Mouse (Mus musculus): Measurements from ENCODE around the gene Ndufa9.

The Ndufa9 gene

GRCm38 (mm10) chr6:126848712-126849704 lies at the start of gene Ndufa9:
Ndufa9 (minus strand) TSS chr6:126849136.
- peak; percentile 93 to 94 for DNase-seq

GRCm38 (mm10) chr6:126877118-126877517 lies 28.2 kb upstream of the Ndufa9 start:
- no peak for DNase-seq

- DNase-seq, result peak; percentile 8 to 10
These were observed 3.9 kb upstream of the Ndufa9 start, which contains the start of gene Akap3 for GRCm38 (mm10) chr6:126852881-126853280. Akap3 (plus strand) TSS chr6:126853098.

DNA sequence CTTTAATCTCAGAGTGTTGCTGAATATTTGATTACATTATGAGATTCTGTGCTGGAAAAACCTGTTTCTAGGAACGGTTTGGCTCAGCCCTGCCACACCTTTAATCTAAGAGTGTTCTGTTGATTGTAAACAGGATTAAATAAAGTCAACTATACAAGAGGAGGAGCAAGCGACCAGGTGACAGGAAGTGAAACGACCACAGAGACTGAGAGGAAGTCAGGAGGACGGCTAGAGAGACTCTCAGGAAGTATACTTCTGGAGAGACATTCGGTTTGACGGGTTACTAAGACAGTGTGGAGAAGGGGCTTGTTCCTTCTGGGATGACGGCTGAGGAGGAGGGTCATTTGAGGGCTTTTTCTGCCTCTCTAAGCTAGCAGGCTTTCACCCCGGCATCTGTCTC lies 12.3 kb downstream of the Ndufa9 start:
- DNase-seq, result no peak

GRCm38 (mm10) chr6:126823087-126823486 lies 25.8 kb downstream of the Ndufa9 start:
- no peak for DNase-seq

DNA sequence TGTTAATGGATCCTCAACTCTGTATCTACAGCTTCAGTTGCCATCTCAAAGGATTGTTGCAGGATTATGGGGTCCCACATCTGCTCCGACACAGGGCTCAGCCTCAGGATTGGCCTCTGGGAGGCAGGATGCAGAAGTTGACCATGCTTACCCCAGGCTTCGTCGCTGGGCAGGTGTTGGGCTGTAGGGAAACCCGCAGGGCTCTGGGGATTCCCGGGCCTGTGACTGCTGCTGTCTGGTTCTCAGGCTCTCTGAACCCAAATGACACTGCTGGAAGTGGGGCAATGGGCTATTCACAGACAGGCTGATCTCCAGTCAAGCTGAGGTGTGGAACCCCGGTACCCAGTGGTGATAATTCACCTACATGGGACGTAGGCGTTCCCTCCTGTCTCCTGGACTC lies 32.6 kb downstream of the Ndufa9 start:
- no peak for DNase-seq

DNA sequence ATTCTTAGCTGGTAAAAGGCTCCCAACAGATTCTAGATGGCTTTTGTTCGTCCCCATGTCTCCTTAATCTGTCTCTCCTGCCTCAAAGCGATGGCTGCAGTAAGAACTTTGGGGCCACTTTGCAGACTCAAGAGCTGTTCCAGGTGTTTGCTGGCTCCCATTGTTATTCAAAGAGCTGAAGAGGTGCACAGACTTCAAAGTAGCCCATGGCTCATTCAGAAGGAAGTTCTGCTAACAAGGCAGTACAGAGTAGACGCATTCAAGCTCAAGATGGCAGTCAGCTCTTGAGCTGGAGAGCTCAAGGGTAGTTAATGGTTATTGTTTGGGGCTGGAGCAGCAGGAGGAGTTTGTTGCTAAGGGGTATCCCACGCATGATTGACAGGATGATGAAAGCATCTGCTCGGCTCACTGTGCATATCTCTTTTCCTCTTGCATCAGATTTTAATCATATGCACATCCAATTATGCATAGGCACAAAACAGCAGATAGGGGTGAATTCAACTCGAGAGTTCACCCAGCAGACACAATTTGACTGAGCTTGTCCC lies 33.7 kb downstream of the Ndufa9 start:
- no peak for DNase-seq

DNA sequence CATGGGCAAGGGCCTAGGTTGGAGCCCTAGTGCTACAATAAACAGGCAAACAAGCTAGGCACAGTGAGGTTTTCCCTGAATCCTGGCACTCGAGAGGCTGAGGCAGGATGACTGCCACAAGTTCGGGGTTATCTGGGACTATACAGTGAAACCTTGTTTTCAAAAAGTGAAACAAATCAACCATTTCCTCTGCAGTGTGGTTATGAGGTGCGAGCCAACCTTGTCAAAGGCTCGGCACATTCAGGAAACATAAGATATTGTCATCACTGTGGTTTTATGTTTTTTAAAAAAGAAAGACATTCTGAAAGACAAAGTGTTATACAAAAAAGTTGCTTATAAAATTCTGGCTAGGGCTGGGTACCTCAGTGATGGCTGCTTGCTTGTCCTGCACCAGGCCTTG lies 37.5 kb downstream of the Ndufa9 start:
- DNase-seq, result no peak

GRCm38 (mm10) chr6:126808561-126808960 lies 40.4 kb downstream of the Ndufa9 start:
- DNase-seq, result no peak

- DNase-seq, result no peak
These were observed 40.8 kb downstream of the Ndufa9 start for GRCm38 (mm10) chr6:126808134-126808533.

DNA sequence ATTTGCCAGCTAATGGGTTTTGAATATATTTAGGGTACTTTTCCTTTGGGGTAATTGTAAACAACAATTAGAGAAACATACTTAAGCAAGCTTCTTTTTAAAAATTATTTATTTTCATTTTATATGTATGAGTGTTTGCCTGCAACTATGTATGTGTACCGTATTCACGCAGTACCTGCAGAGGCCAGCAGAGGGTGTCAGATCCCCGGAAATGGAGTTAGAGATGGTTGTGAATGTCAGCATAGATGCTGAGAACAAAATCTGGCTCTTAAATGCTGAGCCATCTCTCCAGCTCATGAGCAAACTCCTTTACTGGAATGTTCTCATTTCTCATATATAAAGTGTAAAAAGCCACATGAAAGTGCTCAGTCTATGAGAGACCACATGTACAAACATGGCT lies 42.2 kb downstream of the Ndufa9 start:
- DNase-seq, result peak; percentile 12 to 25

DNA sequence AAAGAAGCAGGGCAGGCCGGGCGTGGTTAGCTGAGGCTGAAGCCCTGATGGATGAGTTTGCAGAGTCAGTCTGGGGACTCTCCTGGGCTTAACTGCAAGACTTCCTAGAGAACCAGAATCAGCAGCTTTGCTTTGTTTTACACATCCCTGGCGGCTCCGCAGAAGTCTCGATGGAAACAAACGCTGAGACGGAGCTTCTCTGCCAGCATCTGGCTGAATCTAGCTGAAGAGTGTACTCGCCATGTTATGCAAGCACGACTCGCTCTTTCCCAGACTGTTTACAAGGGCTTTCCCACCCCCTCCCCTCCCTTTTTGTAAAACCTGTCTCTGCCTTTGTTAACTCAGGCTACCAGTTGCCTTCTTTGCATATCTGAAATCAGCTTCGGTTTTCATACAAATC lies 46.0 kb downstream of the Ndufa9 start:
- no peak for DNase-seq

DNA sequence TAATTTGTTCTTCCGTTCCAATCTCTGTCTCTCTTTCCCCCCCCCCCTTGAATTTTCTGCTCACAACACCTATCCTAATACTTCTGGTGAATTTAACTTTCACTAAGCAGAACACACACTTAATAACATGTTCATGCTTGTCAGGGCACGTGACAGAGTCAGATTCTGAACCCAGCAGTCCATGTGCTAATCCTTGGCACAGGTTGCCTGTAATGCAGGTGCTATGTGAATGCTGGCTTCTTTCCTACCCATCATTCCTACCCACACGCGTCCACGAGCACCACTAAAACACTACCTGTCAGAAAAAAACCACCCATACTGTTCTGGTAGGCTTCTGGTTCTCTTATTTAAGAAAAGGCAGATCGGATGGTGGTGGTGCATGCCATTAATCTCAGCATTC lies 54.2 kb downstream of the Ndufa9 start:
- DNase-seq, result no peak

- peak in 1 of 2 experiments; percentile 6 for DNase-seq
These were observed 55.2 kb downstream of the Ndufa9 start for GRCm38 (mm10) chr6:126793689-126794088.

DNA sequence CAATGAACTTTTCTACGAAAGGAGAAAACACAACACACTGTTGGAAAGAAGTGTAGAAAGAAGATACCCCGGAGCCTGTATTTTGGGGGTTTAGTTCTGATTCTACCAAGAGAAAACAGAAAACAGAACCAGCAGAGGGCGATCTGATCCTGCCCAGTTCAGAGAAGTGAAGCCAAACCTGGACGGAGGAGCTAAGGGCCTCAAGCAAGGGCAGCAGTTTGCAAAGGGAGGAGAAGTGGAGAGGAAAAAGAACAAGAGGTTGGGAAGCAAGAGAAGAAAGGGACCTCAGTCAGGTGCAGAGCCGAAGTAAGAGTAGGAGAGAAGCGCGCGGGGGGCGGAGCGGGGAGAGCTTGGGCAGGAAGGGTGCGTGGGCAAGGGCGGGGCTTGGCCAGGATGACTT lies 57.0 kb downstream of the Ndufa9 start:
- peak in 1 of 2 experiments; percentile 3 for DNase-seq

GRCm38 (mm10) chr6:126791488-126791887 lies 57.4 kb downstream of the Ndufa9 start:
- no peak for DNase-seq

GRCm38 (mm10) chr6:126788863-126789262 lies 60.1 kb downstream of the Ndufa9 start:
- DNase-seq, result no peak

- no peak for DNase-seq
These were observed 64.7 kb downstream of the Ndufa9 start for GRCm38 (mm10) chr6:126784206-126784605.

DNA sequence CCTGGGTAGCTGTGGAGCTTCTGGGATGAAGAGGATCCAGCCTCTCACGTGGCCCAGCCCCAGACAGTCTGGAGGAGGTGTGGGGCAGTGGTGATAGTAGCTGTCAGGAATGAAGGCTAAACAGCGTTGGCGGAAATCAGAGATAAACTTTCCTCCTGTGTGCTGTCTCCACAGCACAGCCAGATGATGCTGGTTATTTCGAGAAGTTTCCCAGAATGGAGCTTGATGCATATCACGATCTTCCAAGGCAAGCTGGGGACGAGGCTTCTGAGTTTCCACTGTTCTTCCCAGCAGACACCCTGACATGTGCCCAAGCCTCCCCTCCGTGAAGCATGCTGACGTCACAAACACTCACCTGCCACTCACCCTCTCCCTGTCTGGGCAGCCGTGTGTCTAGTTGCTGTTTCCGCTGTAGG lies 65.3 kb downstream of the Ndufa9 start:
- no peak for DNase-seq

GRCm38 (mm10) chr6:126783056-126783455 lies 65.9 kb downstream of the Ndufa9 start:
- DNase-seq, result no peak

- no peak for DNase-seq
These were observed 71.0 kb downstream of the Ndufa9 start for GRCm38 (mm10) chr6:126777889-126778288.

- DNase-seq, result no peak
These were observed 75.1 kb downstream of the Ndufa9 start for GRCm38 (mm10) chr6:126773873-126774272.

GRCm38 (mm10) chr6:126772326-126772725 lies 76.6 kb downstream of the Ndufa9 start:
- no peak for DNase-seq
